Mouse (Mus musculus) brain, embryonic 14.5 days (tissue): ENCODE measurements around the gene Actg1. TPM values are rescaled to one million over a fixed set of nuclear protein-coding genes. Genes with fewer than 3 reads are reported as not detected.
A peak's percentile ranks its signal among the peaks of the same experiment; 100 is the strongest.

ENCODE experiments used
- DNase-seq: peaks from one replicate; pipeline ENCODE4 v3.0.0-alpha.2; 2011; ENCODE audit warnings: low read depth
- CTCF ChIP-seq: fragments of 200-500 bp; IDR thresholded peaks from 2 replicates; pipeline ENCODE4 v1.5.1; 2012; ENCODE audit warnings: inconsistent platforms, mild to moderate bottlenecking, moderate library complexity, borderline replicate concordance; ENCODE audit not compliant: insufficient read depth, insufficient read length; ENCODE audit errors: extremely low read depth
- POLR2A ChIP-seq: fragments of 200-500 bp; IDR thresholded peaks from 2 replicates; pipeline ENCODE4 v1.6.1; 2012; ENCODE audit warnings: mild to moderate bottlenecking, inconsistent platforms, borderline replicate concordance; ENCODE audit not compliant: poor library complexity, insufficient read depth, insufficient read length, severe bottlenecking; ENCODE audit errors: extremely low read depth
- polyA plus RNA-seq: library from polyadenylated mRNA; depleted of rRNA; stranded (reverse); fragments of >200 nt; gene quantifications from 2 replicates; pipeline ENCODE4 v1.2.3, GENCODE M21; 2012

Actg1 gene
- polyA plus RNA-seq, 1 experiment = 3,108 TPM

DNA sequence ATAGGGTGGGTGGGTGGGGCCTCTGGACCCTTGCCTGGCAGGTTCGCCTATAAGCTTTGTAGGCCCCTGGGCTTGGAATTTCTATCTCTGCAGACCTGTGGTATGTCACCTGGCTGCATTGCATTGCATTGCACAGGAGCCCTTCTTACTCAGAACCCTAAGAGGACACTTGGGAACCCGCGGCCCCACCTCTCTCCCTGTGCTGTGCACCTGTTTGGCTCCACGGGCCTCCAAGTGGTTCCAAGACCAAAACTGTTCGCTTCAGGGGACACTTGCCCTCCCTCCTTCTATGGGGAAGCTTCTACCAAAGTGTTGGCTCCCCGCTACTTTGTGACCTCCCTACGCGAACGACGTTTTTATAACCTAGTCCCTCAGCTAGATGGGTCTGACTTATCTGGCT is 36.8 kb downstream of the Actg1 start:
- no peak for TF ChIP-seq POLR2A
- no peak for TF ChIP-seq CTCF
- no peak for DNase-seq

DNA sequence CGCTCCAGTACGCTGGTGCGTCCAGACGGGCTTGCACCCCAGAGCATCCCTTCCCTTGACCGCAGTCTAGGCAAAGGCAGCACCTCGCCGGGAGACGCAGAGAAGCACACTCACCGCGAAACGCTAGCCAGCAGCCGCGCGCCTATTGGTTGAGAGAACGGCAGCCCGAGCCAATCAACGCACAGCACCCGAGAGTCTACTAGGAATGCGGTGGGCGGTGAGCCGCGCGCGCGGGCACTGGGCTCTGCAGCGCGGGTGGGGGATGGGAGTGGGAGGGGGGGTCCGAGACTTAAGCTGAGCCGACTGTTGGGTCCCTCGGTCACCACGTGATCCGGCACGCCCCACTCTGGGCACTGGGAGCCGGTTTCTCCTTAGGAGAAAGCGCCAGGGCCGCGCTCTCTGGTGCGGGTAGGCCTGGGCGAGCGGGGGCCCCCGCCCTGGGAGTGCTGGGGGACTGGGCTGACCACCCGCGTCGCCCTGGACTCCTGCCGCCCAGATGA is 37.5 kb downstream of the Actg1 start:
- TF ChIP-seq CTCF = no peak
- peak; percentile 77; the same call in 1 of the 2 replicates for TF ChIP-seq POLR2A
- DNase-seq = peak; percentile 99

DNA sequence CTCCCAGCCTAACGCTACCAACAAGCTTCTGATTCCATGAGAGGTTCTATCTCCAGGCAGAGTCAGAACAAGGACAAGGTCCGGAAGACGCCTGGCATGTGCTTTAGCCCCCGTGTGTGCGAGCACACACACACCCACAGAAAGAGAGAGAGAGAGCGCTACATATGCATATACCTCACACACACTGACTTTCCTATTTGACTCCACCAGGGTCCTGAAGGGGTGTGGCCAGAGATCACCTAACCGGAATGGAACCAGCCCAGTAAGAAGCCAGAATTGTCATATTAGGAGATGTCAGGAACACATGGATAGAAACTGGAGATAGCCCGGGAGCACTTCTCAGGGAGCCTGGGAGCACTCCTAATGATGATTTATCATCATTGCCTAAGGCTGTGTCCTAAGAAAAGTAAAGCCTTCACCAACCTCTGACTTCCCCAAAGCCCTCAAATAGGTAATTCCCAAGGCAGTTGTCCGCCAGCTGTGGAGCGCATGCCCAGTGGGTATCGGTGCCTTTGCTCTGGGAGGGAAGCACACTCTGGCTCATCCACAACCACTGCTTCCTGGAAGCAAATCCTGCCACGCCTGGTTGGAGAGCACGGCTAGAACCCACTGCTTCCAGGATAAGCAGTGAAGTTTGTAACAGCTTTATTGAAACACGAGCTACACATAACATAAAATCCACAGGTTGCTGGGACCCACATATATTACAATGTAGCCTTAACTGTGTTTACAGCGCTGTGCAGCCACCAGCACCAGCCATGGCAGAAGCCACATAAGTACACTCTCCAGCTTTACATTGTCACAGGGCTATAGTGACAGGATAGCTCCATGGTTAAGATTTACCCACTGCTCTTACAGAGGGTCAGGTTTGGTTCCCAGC is 39.7 kb downstream of the Actg1 start:
- TF ChIP-seq CTCF (no peak), POLR2A (no peak)
- no peak for DNase-seq

DNA sequence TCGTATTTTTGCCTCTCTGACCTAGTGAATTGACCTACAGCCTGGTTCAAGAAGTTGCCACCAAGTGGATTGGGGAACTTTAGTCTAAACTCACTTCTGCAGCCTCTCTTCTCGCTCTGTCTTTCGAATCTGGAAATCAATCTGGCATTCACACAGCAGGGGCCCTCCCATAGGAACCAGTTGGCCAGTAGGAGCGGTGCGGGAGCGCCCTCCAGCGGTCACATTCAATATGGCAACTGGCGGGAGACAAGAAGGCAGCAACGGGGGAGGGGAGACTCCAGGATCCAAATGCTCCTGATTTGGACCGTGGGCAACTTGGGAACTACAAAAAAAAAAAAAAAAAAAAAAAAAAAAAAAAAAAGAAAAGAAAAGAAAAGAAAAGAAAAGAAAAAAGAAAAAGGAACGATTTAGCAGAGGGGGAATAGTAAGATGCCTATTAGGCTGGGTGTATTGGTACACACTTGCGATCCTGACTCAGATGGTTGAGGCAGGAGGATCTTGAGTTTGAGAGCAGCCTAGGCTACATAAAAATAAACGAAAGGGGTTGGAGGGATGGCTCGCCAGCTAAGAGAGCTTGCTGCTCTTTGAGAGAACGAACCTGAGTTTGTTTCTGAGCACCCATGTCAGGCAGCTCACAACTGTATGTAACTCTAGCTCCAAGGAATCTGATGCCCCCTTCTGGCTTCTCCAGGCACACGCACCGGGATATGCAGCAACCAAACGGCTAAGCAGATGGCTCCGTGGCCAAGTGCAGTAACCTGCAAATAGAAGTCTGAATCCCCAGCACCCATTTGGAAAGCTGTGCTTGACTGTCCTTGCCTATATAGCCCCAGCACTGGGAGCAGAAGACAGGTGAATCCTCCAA is 40.5 kb downstream of the Actg1 start:
- peak; percentile 100 for TF ChIP-seq CTCF
- no peak for TF ChIP-seq POLR2A
- DNase-seq = peak; percentile 94

GRCm38 (mm10) chr11:120307132-120307413 is 41.3 kb downstream of the Actg1 start:
- no peak for DNase-seq
- no peak for TF ChIP-seq POLR2A

- TF ChIP-seq POLR2A (no peak), CTCF (no peak)
- no peak for DNase-seq
These were observed 41.8 kb downstream of the Actg1 start for GRCm38 (mm10) chr11:120306366-120307131.

- no peak for DNase-seq
These were observed 42.6 kb downstream of the Actg1 start for GRCm38 (mm10) chr11:120305535-120306365.

DNA sequence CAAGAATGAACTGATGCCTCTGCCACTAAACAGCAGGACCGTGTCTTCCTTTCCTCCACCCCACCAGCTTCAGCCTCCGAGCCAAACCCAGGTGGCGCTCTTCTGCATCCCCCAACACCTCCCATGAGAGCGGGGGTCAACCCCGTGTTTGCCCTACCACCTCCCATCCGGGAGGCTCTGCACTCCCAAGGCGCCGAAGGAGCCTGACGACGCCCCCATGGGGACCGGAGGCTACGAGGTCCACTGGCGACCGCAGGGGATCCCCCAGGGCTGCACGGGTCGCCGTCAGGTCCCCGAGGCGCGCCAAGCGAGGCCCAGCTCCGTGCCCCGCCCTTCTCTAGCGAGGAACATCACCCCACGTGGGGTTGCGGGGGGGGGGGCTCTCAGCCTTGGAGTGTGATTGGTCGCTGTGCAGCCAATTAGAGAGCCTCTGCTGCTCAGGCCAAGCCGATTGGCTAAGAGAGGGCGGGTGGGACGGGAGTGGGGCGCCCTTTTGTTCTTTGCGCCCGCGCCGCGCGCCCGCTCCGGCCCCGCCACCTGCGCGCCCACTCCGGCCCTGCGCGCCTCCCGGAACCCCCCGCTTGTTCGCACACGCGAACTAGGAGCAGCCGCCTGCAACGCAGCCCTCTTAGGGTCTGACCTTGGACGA is 43.3 kb downstream of the Actg1 start:
- peak; percentile 99 for DNase-seq
- TF ChIP-seq CTCF (peak; percentile 48), POLR2A (peak; percentile 44)

More at GRCm38 (mm10) chr11:120305535-120306365, 42.6 kb downstream of the Actg1 start:
- TF ChIP-seq POLR2A (no peak), CTCF (no peak)

DNA sequence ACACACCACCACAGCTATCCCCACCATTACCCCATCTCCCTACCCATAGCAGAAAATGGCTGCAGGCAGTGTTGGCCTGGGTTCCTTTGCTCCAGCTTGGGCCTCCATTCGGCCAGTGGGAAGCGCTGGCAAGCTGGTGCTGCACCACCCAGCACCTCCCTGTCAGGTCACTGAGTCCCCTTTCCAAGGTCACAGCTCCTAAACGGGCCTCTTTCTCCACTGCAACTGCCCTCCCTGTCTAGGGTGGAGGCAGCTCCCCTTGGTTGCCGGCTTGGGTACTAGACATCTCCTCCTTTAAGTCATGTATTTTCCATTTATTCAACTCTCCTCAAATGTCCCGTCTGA is 44.0 kb downstream of the Actg1 start:
- DNase-seq = no peak
- TF ChIP-seq CTCF (no peak), POLR2A (no peak)
